ENCODE assay signal across 12 mouse cellular contexts in genomic region chr1:34201483-34201882, GRCm38 (mm10).
DNase-seq lines count a peak whose midpoint lies in the region; ATAC-seq and TF ChIP-seq lines count a peak whose summit lies in the region.
"Had no signal": no experiment of that assay in that cellular context is flagged by ENCODE, and none has a peak within 500 bp of the region (broad histone marks: within the 10 kb centered on the region; RNA-seq: fewer than 3 reads in every experiment).

No protein-coding gene starts in this region.

- WGBS in heart, adult 2 months, result 32% methylated on average over 4 of the region's 4 CpGs
- WGBS in heart, embryonic 10.5 days, result 50% methylated on average over 4 of the region's 4 CpGs
- 32% methylated on average over 4 of the region's 4 CpGs for WGBS in lung, adult 2 months
- WGBS in kidney, embryonic 16.5 days, result 44% methylated on average over 4 of the region's 4 CpGs

- H3K4me3 ChIP-seq in heart, adult 2 months, result no peak overlapping the region
- no peak overlapping the region for H3K4me3 ChIP-seq in heart, embryonic 10.5 days
- no peak overlapping the region for H3K4me3 ChIP-seq in lung, adult 2 months (replicated peaks; ENCODE audit: extremely low read depth, low read depth, low read length)
- no peak overlapping the region for H3K4me3 ChIP-seq in kidney, embryonic 16.5 days (ENCODE audit: low read length)
- H3K4me3 ChIP-seq: limb, embryonic 13.5 days had no signal

- no peaks in the 10 kb centered on the region for H3K79me2 ChIP-seq in heart, adult 2 months (replicated peaks; ENCODE audit: control insufficient read depth, insufficient read depth, low read length)

- intact Hi-C loops in heart, adult 2 months (cut with DNase I), result loop anchor here (5.0 kb wide), 1 partner anchor 206 kb away; no protein-coding TSS in a partner anchor

- H3K9me3 ChIP-seq in heart, embryonic 10.5 days, result no peaks in the 10 kb centered on the region
- H3K9me3 ChIP-seq in kidney, embryonic 16.5 days (ENCODE audit: low read length), result no peaks in the 10 kb centered on the region
- H3K9me3 ChIP-seq: limb, embryonic 13.5 days had no signal

- ATAC-seq in kidney, embryonic 16.5 days (ENCODE audit: low FRiP score, low TSS enrichment), result no peak
- ATAC-seq: intestine, embryonic 16.5 days had no signal

- DNase-seq in heart, adult 2 months, result no peak
- DNase-seq in heart, embryonic 10.5 days (ENCODE audit: low spot score), result no peak
- DNase-seq in lung, postnatal 25 days (ENCODE audit: low spot score), result peak; percentile 14
- no peak for DNase-seq in lung, adult 2 months
- DNase-seq in c-Kit-positive CD71-negative TER-119-negative erythroid progenitor cells, embryonic 14.5 days (ENCODE audit: low read depth), result peak; percentile 50
- DNase-seq in retina, postnatal 1 day, result peak; percentile 73
- DNase-seq in adrenal gland, postnatal 10 days, result no peak
- DNase-seq: cerebellum, adult 9-11 months; gastrocnemius, postnatal 25 days had no signal

- TF ChIP-seq POLR2A in heart, adult 2 months (IDR thresholded peaks at IDR 0.05; ENCODE audit: insufficient read depth, low read depth, low read length), result no peak
- TF ChIP-seq POLR2A in lung, adult 2 months (IDR thresholded peaks at IDR 0.05; ENCODE audit: borderline replicate concordance, extremely low read depth, low read depth, low read length), result no peak

- TF ChIP-seq CTCF in heart, adult 2 months (IDR thresholded peaks at IDR 0.05), result peak; percentile 81
- TF ChIP-seq CTCF in lung, adult 2 months (IDR thresholded peaks at IDR 0.05; ENCODE audit: insufficient read depth, low read length), result no peak

- H3K27ac ChIP-seq in heart, adult 2 months, result no peak overlapping the region
- no peak overlapping the region for H3K27ac ChIP-seq in heart, embryonic 10.5 days
- H3K27ac ChIP-seq in kidney, embryonic 16.5 days (ENCODE audit: low read length), result no peak overlapping the region
- H3K27ac ChIP-seq: limb, embryonic 13.5 days had no signal

- H3K27me3 ChIP-seq in heart, adult 2 months (ENCODE audit: control insufficient read depth, insufficient read depth, low read length), result no peaks in the 10 kb centered on the region
- H3K27me3 ChIP-seq in heart, embryonic 10.5 days (ENCODE audit: insufficient read depth, poor library complexity, severe bottlenecking), result no peaks in the 10 kb centered on the region; the same call in 1 of the 2 replicates
- no peaks in the 10 kb centered on the region for H3K27me3 ChIP-seq in kidney, embryonic 16.5 days (ENCODE audit: insufficient read depth, low read length)
- H3K27me3 ChIP-seq: limb, embryonic 13.5 days had no signal

- H3K36me3 ChIP-seq in heart, adult 2 months (ENCODE audit: control insufficient read depth, insufficient read depth, low read length), result no peaks in the 10 kb centered on the region; the same call in 1 of the 2 replicates
- H3K36me3 ChIP-seq in heart, embryonic 10.5 days, result peaks cover 71% of the 10 kb centered on the region
- peaks cover 49% of the 10 kb centered on the region for H3K36me3 ChIP-seq in kidney, embryonic 16.5 days (ENCODE audit: insufficient read depth, low read length)

- H3K4me1 ChIP-seq in heart, adult 2 months (ENCODE audit: control insufficient read depth, insufficient read depth, low read length), result no peaks in the 10 kb centered on the region
- no peaks in the 10 kb centered on the region for H3K4me1 ChIP-seq in heart, embryonic 10.5 days
- H3K4me1 ChIP-seq in lung, adult 2 months (ENCODE audit: control insufficient read depth, insufficient read depth, low read length), result no peaks in the 10 kb centered on the region
- no peaks in the 10 kb centered on the region for H3K4me1 ChIP-seq in kidney, embryonic 16.5 days (ENCODE audit: insufficient read depth, low read length)
- H3K4me1 ChIP-seq: limb, embryonic 13.5 days had no signal

- no peak overlapping the region for H3K9ac ChIP-seq in heart, adult 2 months (ENCODE audit: low read depth, low read length)
- no peak overlapping the region for H3K9ac ChIP-seq in kidney, embryonic 16.5 days (replicated peaks; ENCODE audit: low read length)
- H3K9ac ChIP-seq: limb, embryonic 13.5 days had no signal

- H3K4me2 ChIP-seq in kidney, embryonic 16.5 days (replicated peaks; ENCODE audit: low read depth, low read length), result no peak overlapping the region
- H3K4me2 ChIP-seq: limb, embryonic 13.5 days had no signal

- TF ChIP-seq EP300 in heart, adult 2 months (IDR thresholded peaks at IDR 0.05; ENCODE audit: insufficient read depth, low read depth, low read length), result no peak

Comparison
In these comparisons a context has a peak if more than half of its experiments do, and no peak if none do; other contexts are left out.
1. DNase-seq: peak in lung, postnatal 25 days (single experiment), c-Kit-positive CD71-negative TER-119-negative erythroid progenitor cells, embryonic 14.5 days (single experiment) and retina, postnatal 1 day (single experiment); none in heart, adult 2 months (0 of 2), heart, embryonic 10.5 days (single experiment), lung, adult 2 months (single experiment) and adrenal gland, postnatal 10 days (single experiment).